Mouse (Mus musculus) hindbrain, embryonic 11.5 days (tissue): ENCODE measurements around the gene Fam172a. TPM values are rescaled to one million over a fixed set of nuclear protein-coding genes. Genes with fewer than 3 reads are reported as not detected.

Source experiments
- ATAC-seq: fragments of 200-750 bp; cut with Nextera tagmentation; 2 replicates; pipeline ENCODE4 v1.8.0; 2017; ENCODE audit warnings: mild to moderate bottlenecking, moderate TSS enrichment, moderate library complexity; ENCODE audit not compliant: low FRiP score
- DNase-seq: peaks from one replicate; pipeline ENCODE4 v3.0.0-alpha.2; 2015; ENCODE audit warnings: low spot score
- H3K27ac ChIP-seq: fragments of 300-500 bp; sonication (generic); 2 replicates; pipeline ENCODE4 v1.5.1; 2014; ENCODE audit warnings: mild to moderate bottlenecking, low read depth, low read length
- H3K27me3 ChIP-seq: fragments of 300-500 bp; sonication (generic); 2 replicates; pipeline ENCODE4 v1.6.1; 2014; ENCODE audit warnings: mild to moderate bottlenecking, low read length, moderate library complexity, mixed read lengths; ENCODE audit not compliant: control insufficient read depth, insufficient read depth
- H3K36me3 ChIP-seq: fragments of 300-500 bp; sonication (generic); 2 replicates; pipeline ENCODE4 v1.6.1; 2014; ENCODE audit warnings: mild to moderate bottlenecking, low read length, moderate library complexity, mixed read lengths; ENCODE audit not compliant: control insufficient read depth, insufficient read depth
- H3K4me1 ChIP-seq: fragments of 300-500 bp; sonication (generic); replicated peaks from 2 replicates; pipeline ENCODE4 v1.6.1; 2014; ENCODE audit warnings: low read length, mixed read lengths; ENCODE audit not compliant: control insufficient read depth, insufficient read depth
- H3K4me2 ChIP-seq: fragments of 300-500 bp; sonication (generic); replicated peaks from 2 replicates; pipeline ENCODE4 v1.6.1; 2014; ENCODE audit warnings: mild to moderate bottlenecking, low read depth, low read length
- H3K4me3 ChIP-seq: fragments of 300-500 bp; sonication (generic); 2 replicates; pipeline ENCODE4 v1.5.1; 2014; ENCODE audit warnings: low read depth, low read length
- H3K9ac ChIP-seq: fragments of 300-500 bp; sonication (generic); 2 replicates; pipeline ENCODE4 v1.6.1; 2014; ENCODE audit warnings: low read depth, low read length
- H3K9me3 ChIP-seq: fragments of 300-500 bp; sonication (generic); 2 replicates; pipeline ENCODE4 v1.6.1; 2016; ENCODE audit warnings: low read length; ENCODE audit not compliant: control insufficient read depth
- WGBS: fragments of 180-500 bp; shearing (Covaris S2); extraction: QIAGEN DNeasy Blood & Tissue Kit; methylation state at CpG from one replicate; pipeline ENCODE4 v1.1.7; 2014; 5-methylcytosine and 5-hydroxymethylcytosine counted together
- polyA plus RNA-seq: library from polyadenylated mRNA; unstranded; fragments of >200 nt; fragmentation: Nextera tagmentation; extraction: Ambion mirVana; gene quantifications from 2 replicates; pipeline ENCODE4 v1.2.1, GENCODE M21; 2014

Gene Fam172a
- polyA plus RNA-seq, 1 experiment from 2014 or later: 45.7 TPM

- Histone ChIP-seq H3K4me1 (peaks cover 10% of the 10 kb centered on the region), H3K27ac (peak overlapping the region; percentile 100), H3K4me3 (peak overlapping the region; percentile 98), H3K9ac (peak overlapping the region; percentile 99), H3K9me3 (no peaks in the 10 kb centered on the region), H3K4me2 (peak overlapping the region; percentile 94), H3K27me3 (no peaks in the 10 kb centered on the region), H3K36me3 (0 out of 2 replicates have a peak, but pooled peaks cover 2% of the 10 kb centered on the region)
- ATAC-seq (no peak), DNase-seq (peak; percentile 55)
- WGBS: 8% methylated on average over 16 of the region's 26 CpGs
Observed at GRCm38 (mm10) chr13:78194135-78194849, 492.5 kb downstream of the Fam172a start.

- H3K4me3 ChIP-seq: peak overlapping the region; percentile 98
- peaks cover 8% of the 10 kb centered on the region for H3K4me1 ChIP-seq
- peak overlapping the region; percentile 94 for H3K4me2 ChIP-seq
- peak overlapping the region; percentile 99 for H3K9ac ChIP-seq
- DNase-seq (peak; percentile 69), ATAC-seq (peak; percentile 16)
- H3K27ac ChIP-seq: peak overlapping the region; percentile 100
- under 1% methylated on average over 62 of the region's 64 CpGs for WGBS
- no peaks in the 10 kb centered on the region for H3K9me3 ChIP-seq
- H3K27me3 ChIP-seq: no peaks in the 10 kb centered on the region
- H3K36me3 ChIP-seq: 0 out of 2 replicates have a peak, but pooled peaks cover 2% of the 10 kb centered on the region
Observed at GRCm38 (mm10) chr13:78194850-78195600, 493.2 kb downstream of the Fam172a start.

DNA sequence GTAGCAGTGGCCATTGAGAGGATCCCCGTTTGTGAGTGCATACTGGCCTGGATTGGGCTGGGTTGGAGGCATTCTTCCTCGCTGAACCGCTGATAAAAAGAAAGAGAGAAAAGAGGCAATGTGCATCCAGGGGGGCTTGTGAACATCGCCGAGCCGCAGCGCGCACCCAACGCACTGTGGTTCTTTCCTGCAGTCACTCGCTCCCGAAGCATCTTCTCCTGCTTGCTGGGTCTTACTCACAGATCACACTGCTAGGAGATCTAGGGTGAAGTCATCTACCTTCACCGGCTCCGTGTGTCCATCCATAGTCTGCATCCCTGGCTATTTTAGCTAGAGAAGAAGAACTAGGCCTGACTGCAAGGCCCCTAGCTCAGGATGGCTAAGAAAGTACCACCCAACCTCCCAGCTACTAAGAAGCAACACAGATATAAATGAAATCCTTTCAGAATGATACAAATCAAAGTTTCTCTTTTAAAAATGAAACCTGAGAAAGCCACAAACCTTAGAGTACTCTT, 493.8 kb downstream of the Fam172a start:
- Histone ChIP-seq H3K36me3 (0 out of 2 replicates have a peak, but pooled peaks cover 2% of the 10 kb centered on the region), H3K4me3 (peak overlapping the region; percentile 98), H3K27me3 (no peaks in the 10 kb centered on the region), H3K4me2 (peak overlapping the region; percentile 94), H3K9ac (peak overlapping the region; percentile 99), H3K27ac (peak overlapping the region; percentile 100), H3K9me3 (no peaks in the 10 kb centered on the region), H3K4me1 (peaks cover 4% of the 10 kb centered on the region; the same call in 1 of the 2 replicates)
- DNase-seq (peak; percentile 65), ATAC-seq (no peak)
- 4% methylated on average over 13 of the region's 13 CpGs for WGBS

DNA sequence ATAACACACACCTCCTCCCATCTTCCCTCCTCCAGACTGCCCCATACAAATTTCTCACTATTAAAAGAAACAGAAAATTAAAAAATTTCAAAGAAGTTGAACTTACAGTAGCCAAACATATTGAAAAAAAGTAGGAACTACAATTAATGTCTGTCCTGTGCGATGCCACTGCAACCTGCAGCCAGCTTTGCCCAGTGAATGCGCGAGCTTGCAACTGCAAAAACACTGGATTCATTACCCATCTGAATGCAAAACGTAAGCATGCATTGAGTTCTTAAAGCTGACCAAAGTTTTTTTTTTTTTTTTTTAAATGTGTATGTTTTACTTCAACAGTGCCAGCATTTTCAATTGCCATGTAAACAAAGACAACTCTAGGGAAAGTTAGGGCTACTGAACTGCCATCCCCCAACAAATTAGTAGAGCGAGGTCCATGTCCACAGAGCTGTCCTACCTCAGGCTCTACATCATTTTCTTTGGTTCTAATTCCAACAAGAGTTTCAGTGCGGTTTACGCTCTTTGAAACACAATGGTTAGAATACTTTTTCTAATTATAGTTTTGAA, 494.5 kb downstream of the Fam172a start:
- peak overlapping the region; percentile 98 for H3K4me3 ChIP-seq
- no peak for ATAC-seq
- no peaks in the 10 kb centered on the region for H3K27me3 ChIP-seq
- no peaks in the 10 kb centered on the region for H3K9me3 ChIP-seq
- peak overlapping the region; percentile 94 for H3K4me2 ChIP-seq
- H3K4me1 ChIP-seq: peaks cover 4% of the 10 kb centered on the region; the same call in 1 of the 2 replicates
- peak overlapping the region; percentile 100 for H3K27ac ChIP-seq
- 3% methylated on average over 7 of the region's 7 CpGs for WGBS
- peak overlapping the region; percentile 99 for H3K9ac ChIP-seq
- DNase-seq: peak; percentile 46
- 0 out of 2 replicates have a peak, but pooled peaks cover 2% of the 10 kb centered on the region for H3K36me3 ChIP-seq

- WGBS: under 1% methylated on average over 9 of the region's 9 CpGs
- DNase-seq: peak; percentile 67
- no peaks in the 10 kb centered on the region for H3K4me1 ChIP-seq
- H3K36me3 ChIP-seq: 0 out of 2 replicates have a peak, but pooled peaks cover 2% of the 10 kb centered on the region
- peak overlapping the region; percentile 100 for H3K27ac ChIP-seq
- peak overlapping the region; percentile 45 for H3K4me2 ChIP-seq
- peak overlapping the region; percentile 98 for H3K4me3 ChIP-seq
- H3K9me3 ChIP-seq: no peaks in the 10 kb centered on the region
- no peaks in the 10 kb centered on the region for H3K27me3 ChIP-seq
- peak overlapping the region; percentile 100 for H3K9ac ChIP-seq
- ATAC-seq: no peak
Observed at GRCm38 (mm10) chr13:78197286-78197818, 495.5 kb downstream of the Fam172a start.

GRCm38 (mm10) chr13:78197819-78198390, 496.1 kb downstream of the Fam172a start:
- 0 out of 2 replicates have a peak, but pooled peaks cover 2% of the 10 kb centered on the region for H3K36me3 ChIP-seq
- DNase-seq: no peak
- 0% methylated on average over 27 of the region's 33 CpGs for WGBS
- peak overlapping the region; percentile 98 for H3K4me3 ChIP-seq
- no peak for ATAC-seq
- H3K27ac ChIP-seq: peak overlapping the region; percentile 100
- H3K9me3 ChIP-seq: no peaks in the 10 kb centered on the region
- peak overlapping the region; percentile 45 for H3K4me2 ChIP-seq
- H3K27me3 ChIP-seq: no peaks in the 10 kb centered on the region
- no peaks in the 10 kb centered on the region for H3K4me1 ChIP-seq
- H3K9ac ChIP-seq: peak overlapping the region; percentile 100

DNA sequence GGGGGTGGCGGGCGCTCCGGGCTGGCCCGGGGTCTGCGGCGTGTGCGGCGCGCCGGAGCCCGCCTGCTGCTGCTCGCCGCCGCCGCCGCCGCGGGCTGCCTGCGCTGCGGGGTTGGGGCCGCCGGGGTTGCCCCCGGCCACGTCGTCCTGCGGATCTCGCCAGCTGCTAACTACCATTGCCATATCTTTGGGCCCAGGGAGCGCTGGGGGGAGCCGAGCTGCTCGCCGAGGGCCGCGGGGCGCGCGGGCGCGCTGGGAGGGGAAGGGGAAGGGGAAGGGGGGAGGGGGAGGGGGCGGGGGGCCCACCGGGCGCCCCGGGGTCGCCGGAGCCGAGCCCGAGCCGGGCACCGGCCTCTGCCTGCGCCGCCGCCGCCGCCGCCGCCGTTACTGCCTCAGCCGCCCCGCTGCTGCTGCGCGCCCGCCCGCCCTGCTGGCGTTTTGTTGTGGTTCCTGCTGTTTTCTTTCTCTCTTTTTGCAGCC, 496.6 kb downstream of the Fam172a start:
- no peaks in the 10 kb centered on the region for H3K9me3 ChIP-seq
- no peaks in the 10 kb centered on the region for H3K27me3 ChIP-seq
- H3K9ac ChIP-seq: peak overlapping the region; percentile 100
- peak overlapping the region; percentile 98 for H3K4me3 ChIP-seq
- WGBS: 0% methylated on average over 16 of the region's 63 CpGs
- H3K36me3 ChIP-seq: 0 out of 2 replicates have a peak, but pooled peaks cover 2% of the 10 kb centered on the region
- H3K4me2 ChIP-seq: peak overlapping the region; percentile 45
- peak; percentile 74 for DNase-seq
- H3K27ac ChIP-seq: peak overlapping the region; percentile 100
- H3K4me1 ChIP-seq: no peaks in the 10 kb centered on the region
- no peak for ATAC-seq
